Mouse (Mus musculus) forebrain, embryonic 11.5 days (tissue): ENCODE results near the gene Rflna. TPM values are rescaled to one million over a fixed set of nuclear protein-coding genes. Genes with fewer than 3 reads are reported as not detected.

Experiments
- ATAC-seq: fragments of 200-750 bp; cut with Nextera tagmentation; replicated peaks from 2 replicates; pipeline ENCODE4 v1.8.0; 2017; ENCODE audit warnings: moderate TSS enrichment; ENCODE audit not compliant: low FRiP score
- DNase-seq: peaks from one replicate; pipeline ENCODE4 v3.0.0-alpha.2; 2017; ENCODE audit warnings: low spot score
- H3K27ac ChIP-seq: fragments of 300-500 bp; sonication (generic); 2 replicates; pipeline ENCODE4 v1.5.1; 2014; ENCODE audit warnings: low read depth, low read length
- H3K27me3 ChIP-seq: fragments of 300-500 bp; sonication (generic); 2 replicates; pipeline ENCODE4 v1.6.1; 2014; ENCODE audit warnings: mild to moderate bottlenecking, low read length, mixed read lengths; ENCODE audit not compliant: control insufficient read depth, insufficient read depth
- H3K36me3 ChIP-seq: fragments of 300-500 bp; sonication (generic); 2 replicates; pipeline ENCODE4 v1.6.1; 2014; ENCODE audit warnings: mild to moderate bottlenecking, low read length, moderate library complexity, mixed read lengths; ENCODE audit not compliant: control insufficient read depth, insufficient read depth
- H3K4me1 ChIP-seq: fragments of 300-500 bp; sonication (generic); replicated peaks from 2 replicates; pipeline ENCODE4 v1.6.1; 2014; ENCODE audit warnings: low read length, mixed read lengths; ENCODE audit not compliant: control insufficient read depth, insufficient read depth
- H3K4me2 ChIP-seq: fragments of 300-500 bp; sonication (generic); 2 replicates; pipeline ENCODE4 v1.6.1; 2014; ENCODE audit warnings: low read depth, mild to moderate bottlenecking, low read length, moderate library complexity, mixed read lengths; ENCODE audit not compliant: severe bottlenecking
- H3K4me3 ChIP-seq: fragments of 300-500 bp; sonication (generic); 2 replicates; pipeline ENCODE4 v1.5.1; 2014; ENCODE audit warnings: low read depth, low read length
- H3K9ac ChIP-seq: fragments of 300-500 bp; sonication (generic); 2 replicates; pipeline ENCODE4 v1.6.1; 2014; ENCODE audit warnings: low read length
- H3K9me3 ChIP-seq: fragments of 300-500 bp; sonication (generic); 2 replicates; pipeline ENCODE4 v1.6.1; 2016; ENCODE audit warnings: low read length, mixed read lengths; ENCODE audit not compliant: control insufficient read depth
- WGBS: fragments of 180-500 bp; shearing (Covaris S2); extraction: QIAGEN DNeasy Blood & Tissue Kit; methylation state at CpG from one replicate; pipeline ENCODE4 v1.1.7; 2014; 5-methylcytosine and 5-hydroxymethylcytosine counted together
- polyA plus RNA-seq: library from polyadenylated mRNA; unstranded; fragments of >200 nt; fragmentation: Nextera tagmentation; extraction: Ambion mirVana; gene quantifications from 2 replicates; pipeline ENCODE4 v1.2.1, GENCODE M21; 2014

Gene Rflna
- polyA plus RNA-seq, 1 experiment from 2014 or later = 4.5 TPM

DNA sequence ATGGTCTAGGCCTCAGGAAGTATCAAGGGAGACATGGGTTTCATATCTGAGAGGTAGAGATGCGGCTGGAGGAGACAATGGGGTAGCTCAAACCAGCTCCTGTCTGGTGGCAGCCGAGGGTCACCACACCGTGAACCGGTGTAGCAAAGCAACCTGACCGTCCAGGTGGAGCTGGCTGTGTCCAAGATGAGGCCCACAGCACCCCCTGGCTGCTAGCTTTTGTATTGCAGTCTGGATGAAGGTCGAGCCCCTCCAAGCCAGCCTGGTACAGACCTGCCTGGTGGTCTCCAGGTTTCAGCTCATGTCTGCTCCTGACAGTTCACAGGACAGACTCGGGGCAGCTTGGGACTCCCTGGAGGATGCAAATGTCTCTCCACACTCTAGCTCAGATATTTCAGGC, 11.5 kb downstream of the Rflna start:
- peaks cover 16% of the 10 kb centered on the region for H3K36me3 ChIP-seq
- no peak overlapping the region for H3K9ac ChIP-seq
- no peaks in the 10 kb centered on the region for H3K9me3 ChIP-seq
- no peaks in the 10 kb centered on the region for H3K27me3 ChIP-seq
- no peak overlapping the region for H3K27ac ChIP-seq
- WGBS = 50% methylated on average over 7 of the region's 7 CpGs
- no peak overlapping the region for H3K4me3 ChIP-seq
- DNase-seq = peak; percentile 84
- ATAC-seq = no peak
- H3K4me1 ChIP-seq = no peaks in the 10 kb centered on the region
- no peak overlapping the region for H3K4me2 ChIP-seq

DNA sequence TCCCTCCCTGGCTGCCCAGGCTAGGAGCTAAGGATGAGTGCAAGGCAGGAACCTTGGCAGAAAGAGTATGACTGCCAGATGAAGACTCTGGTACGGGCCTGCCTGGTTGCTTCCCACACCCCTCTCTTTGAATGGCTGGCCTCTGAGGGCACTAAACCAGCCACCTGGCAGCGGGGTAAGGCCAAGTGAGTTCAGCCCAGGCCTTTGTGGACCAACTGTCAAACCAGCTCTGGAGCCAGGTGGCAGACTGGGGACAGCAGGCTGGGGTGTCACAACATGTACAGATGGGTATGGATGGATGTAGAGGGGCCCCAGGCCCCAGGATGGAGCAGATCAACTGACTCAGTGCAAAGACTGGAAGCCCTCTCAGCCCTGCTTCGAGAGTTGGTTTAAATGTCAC, 12.0 kb downstream of the Rflna start:
- Histone ChIP-seq H3K4me2 (no peak overlapping the region), H3K9me3 (no peaks in the 10 kb centered on the region), H3K27me3 (no peaks in the 10 kb centered on the region), H3K4me1 (no peaks in the 10 kb centered on the region), H3K4me3 (no peak overlapping the region), H3K27ac (no peak overlapping the region), H3K36me3 (peaks cover 16% of the 10 kb centered on the region), H3K9ac (no peak overlapping the region)
- ATAC-seq (no peak), DNase-seq (no peak)
- 89% methylated on average over 3 of the region's 3 CpGs for WGBS

DNA sequence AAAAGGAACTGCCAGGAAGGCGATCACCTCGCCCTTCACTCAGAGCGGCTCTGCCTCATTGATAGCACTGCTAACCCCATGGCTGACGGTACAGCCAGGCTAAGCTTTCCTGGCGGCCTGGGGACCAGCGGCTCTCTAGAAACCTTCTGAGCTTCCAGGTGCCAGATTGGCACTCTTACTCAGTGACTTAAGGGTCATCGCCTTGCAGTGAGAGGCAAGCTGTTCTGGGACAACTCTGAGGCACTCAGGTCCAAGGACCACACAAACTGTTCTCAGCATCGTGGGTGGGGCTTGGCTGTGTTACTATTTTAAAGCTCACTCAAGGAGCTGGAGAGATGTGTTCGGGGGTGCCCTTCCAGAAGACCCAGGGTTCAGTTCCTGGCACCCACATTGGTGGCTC, 12.6 kb downstream of the Rflna start:
- WGBS = 91% methylated on average over 9 of the region's 9 CpGs
- H3K4me2 ChIP-seq = no peak overlapping the region
- no peaks in the 10 kb centered on the region for H3K4me1 ChIP-seq
- DNase-seq (no peak), ATAC-seq (no peak)
- no peak overlapping the region for H3K9ac ChIP-seq
- H3K27me3 ChIP-seq = no peaks in the 10 kb centered on the region
- H3K27ac ChIP-seq = no peak overlapping the region
- no peak overlapping the region for H3K4me3 ChIP-seq
- peaks cover 16% of the 10 kb centered on the region for H3K36me3 ChIP-seq
- H3K9me3 ChIP-seq = no peaks in the 10 kb centered on the region

DNA sequence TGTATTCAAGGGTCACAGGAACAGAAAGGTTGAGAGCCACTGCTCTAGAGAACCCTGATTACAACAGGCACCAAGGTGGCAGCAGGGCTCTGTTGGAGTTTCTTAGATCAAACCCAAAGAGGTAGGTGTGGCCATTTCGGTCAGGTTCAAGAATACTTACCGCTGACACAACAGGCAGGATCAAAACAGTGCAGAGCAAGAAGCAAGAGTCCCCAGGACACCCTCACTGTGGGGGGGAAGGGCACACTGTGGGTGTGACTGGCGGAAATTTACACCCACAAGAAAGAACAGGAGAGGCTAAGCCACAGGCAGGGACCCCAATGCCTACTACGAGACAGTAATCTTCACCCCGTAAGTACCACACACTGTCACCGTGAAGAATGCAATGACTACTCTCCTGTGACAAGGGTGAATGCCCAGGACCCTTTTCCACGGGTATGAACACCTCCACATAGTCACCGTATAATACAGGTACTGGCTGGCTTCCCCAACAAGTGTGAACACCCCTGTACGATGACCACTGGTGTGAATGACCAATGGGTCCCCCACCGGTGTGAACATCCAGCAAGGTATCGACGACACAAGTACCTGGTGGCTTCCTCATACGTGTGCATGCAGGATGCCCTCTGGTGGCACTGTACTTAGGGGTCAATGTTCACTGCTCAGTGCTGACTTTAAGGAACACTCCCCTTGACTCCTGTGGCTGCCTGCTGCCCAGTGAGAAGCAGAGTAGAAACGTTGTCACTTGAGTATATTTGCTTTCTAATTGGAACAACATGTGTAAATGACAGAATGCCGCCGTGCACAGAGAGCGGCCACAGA, 13.6 kb downstream of the Rflna start:
- Histone ChIP-seq H3K27me3 (no peaks in the 10 kb centered on the region), H3K4me2 (no peak overlapping the region), H3K9ac (no peak overlapping the region), H3K4me1 (no peaks in the 10 kb centered on the region), H3K4me3 (no peak overlapping the region), H3K36me3 (peaks cover 16% of the 10 kb centered on the region), H3K27ac (no peak overlapping the region), H3K9me3 (no peaks in the 10 kb centered on the region)
- 89% methylated on average over 17 of the region's 17 CpGs for WGBS
- ATAC-seq = no peak
- DNase-seq = no peak

DNA sequence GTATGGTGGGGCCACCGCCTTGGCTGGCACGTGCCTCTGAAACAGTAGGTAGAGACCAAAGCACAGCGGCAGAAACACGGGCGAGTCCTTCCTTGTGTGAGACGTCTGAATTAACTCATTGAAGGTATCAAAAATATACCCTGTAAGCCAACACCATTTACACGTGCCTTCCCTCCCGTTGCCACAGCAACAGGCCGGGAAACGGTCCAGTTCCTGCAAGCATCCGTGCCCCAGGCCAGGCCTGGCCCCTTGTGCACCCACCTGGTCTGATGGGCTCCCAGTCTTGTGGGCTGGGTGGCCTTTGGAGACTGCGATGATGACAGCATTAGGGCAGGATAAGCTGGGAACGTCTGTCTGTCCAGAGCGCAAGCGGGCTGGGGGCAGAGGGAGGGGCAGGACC, 14.3 kb downstream of the Rflna start:
- Histone ChIP-seq H3K9me3 (no peaks in the 10 kb centered on the region), H3K27me3 (no peaks in the 10 kb centered on the region), H3K27ac (no peak overlapping the region), H3K9ac (no peak overlapping the region), H3K4me2 (no peak overlapping the region), H3K4me1 (no peaks in the 10 kb centered on the region), H3K4me3 (no peak overlapping the region), H3K36me3 (peaks cover 16% of the 10 kb centered on the region)
- 80% methylated on average over 15 of the region's 15 CpGs for whole genome bisulfite sequencing
- no peak for DNase-seq
- ATAC-seq = no peak

DNA sequence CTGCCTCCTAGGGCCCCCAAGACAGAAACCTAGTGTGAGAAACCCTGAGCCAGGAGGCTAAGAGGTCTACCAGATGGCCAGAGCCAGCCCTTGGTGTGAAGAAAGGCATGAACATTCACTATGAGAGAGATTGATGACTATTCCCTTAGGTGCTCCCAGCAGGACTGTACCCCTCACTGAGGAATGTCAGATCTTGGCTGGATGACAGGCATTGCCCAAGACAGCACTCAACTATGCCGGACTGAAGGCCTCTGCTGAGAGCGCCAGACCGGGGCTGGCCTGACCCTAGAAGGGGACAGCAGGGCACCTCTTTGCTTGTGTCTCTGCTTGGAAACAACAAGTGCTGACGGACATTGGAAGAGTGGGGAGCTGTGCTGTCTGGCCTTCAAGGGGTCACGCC, 16.1 kb downstream of the Rflna start:
- 92% methylated on average over 5 of the region's 5 CpGs for WGBS
- Histone ChIP-seq H3K9ac (no peak overlapping the region), H3K4me2 (no peak overlapping the region), H3K36me3 (peaks cover 22% of the 10 kb centered on the region), H3K9me3 (no peaks in the 10 kb centered on the region), H3K27me3 (no peaks in the 10 kb centered on the region), H3K27ac (no peak overlapping the region), H3K4me1 (no peaks in the 10 kb centered on the region), H3K4me3 (no peak overlapping the region)
- ATAC-seq (no peak), DNase-seq (no peak)

DNA sequence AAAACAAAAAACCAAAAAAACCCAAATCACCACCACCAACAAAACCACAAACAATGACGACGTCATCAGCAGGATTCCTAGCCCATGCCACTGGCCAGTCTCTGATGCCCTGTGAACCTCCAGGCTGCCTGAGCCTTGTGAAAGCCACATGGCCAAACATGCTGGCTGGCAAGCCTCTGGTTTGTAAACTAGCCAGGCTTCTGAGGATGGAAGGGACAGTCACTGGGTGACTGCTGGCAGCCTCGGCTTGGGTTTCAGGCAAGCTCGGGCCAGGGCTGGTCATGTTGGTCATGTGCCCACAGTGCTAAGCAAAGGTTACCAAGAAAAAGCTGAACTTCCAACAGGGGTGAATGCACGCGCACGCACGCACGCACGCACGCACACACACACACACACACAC, 18.3 kb downstream of the Rflna start:
- whole genome bisulfite sequencing = 89% methylated on average over 11 of the region's 11 CpGs

DNA sequence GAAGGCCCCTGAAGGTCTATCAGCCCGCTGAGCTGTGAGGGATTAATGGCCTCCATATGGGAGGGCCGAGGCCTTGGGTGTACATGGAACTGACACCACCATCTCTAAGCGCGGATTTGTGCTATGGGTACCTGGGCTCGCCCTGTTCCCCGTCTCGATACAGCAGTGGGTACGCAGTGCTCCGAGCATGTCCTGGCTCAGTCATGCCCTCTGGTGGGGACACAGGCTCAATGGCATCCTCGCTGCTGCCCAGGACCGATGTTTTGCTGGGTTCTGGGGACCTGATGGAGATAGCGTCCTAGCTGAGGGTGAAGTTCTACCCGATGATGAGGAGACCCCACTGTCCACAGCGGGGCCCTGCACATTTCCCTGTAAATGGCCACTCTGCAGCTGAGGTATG, 21.0 kb downstream of the Rflna start:
- peak; percentile 72 for DNase-seq
- WGBS = 78% methylated on average over 14 of the region's 14 CpGs
- no peak for ATAC-seq

More for the DNA sequence above, 18.3 kb downstream of the Rflna start:
- no peaks in the 10 kb centered on the region for H3K9me3 ChIP-seq
- no peaks in the 10 kb centered on the region for H3K27me3 ChIP-seq
- no peak for DNase-seq
- ATAC-seq = no peak
- H3K36me3 ChIP-seq = peaks cover 27% of the 10 kb centered on the region
- no peak overlapping the region for H3K4me3 ChIP-seq
- H3K4me1 ChIP-seq = no peaks in the 10 kb centered on the region
- H3K27ac ChIP-seq = no peak overlapping the region
- H3K4me2 ChIP-seq = no peak overlapping the region
- no peak overlapping the region for H3K9ac ChIP-seq

DNA sequence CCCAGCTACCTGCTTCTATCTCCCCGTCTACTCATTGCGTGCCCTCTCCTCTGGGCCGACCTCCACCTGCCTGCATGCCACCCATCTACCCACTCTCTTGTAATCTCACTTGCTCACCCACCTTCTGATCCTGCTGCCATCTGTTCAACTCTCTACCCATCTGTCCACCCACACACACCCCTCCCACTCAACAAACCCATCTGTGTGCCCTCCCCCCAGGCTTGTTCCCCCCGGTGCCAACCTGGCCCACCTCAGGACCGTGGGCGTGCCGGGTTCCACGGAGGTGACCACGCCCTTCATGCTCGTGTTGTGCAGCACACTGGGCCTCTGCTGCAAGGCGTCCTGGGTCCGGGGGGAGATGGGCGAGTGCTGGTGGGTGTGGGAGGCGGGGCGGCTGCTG, 25.4 kb downstream of the Rflna start:
- H3K27me3 ChIP-seq = no peaks in the 10 kb centered on the region
- H3K9ac ChIP-seq = no peak overlapping the region
- H3K4me1 ChIP-seq = no peaks in the 10 kb centered on the region
- H3K9me3 ChIP-seq = no peaks in the 10 kb centered on the region
- H3K4me3 ChIP-seq = no peak overlapping the region
- no peak for ATAC-seq
- DNase-seq = no peak
- 96% methylated on average over 15 of the region's 15 CpGs for WGBS
- H3K36me3 ChIP-seq = peaks cover 32% of the 10 kb centered on the region; the same call in 1 of the 2 replicates
- no peak overlapping the region for H3K27ac ChIP-seq
- H3K4me2 ChIP-seq = no peak overlapping the region

More for the DNA sequence above, 21.0 kb downstream of the Rflna start:
- Histone ChIP-seq H3K36me3 (peaks cover 22% of the 10 kb centered on the region; the same call in 1 of the 2 replicates), H3K4me3 (no peak overlapping the region), H3K9me3 (no peaks in the 10 kb centered on the region), H3K4me2 (no peak overlapping the region), H3K27me3 (no peaks in the 10 kb centered on the region), H3K27ac (no peak overlapping the region), H3K4me1 (no peaks in the 10 kb centered on the region), H3K9ac (no peak overlapping the region)
